Mouse (Mus musculus): Measurements from ENCODE around the gene Sema3b.
"Not testable (repeated sequence)": the region's sequence is repeated elsewhere in the genome, so short reads cannot be mapped to it uniquely, and the experiment has no call there.

The Sema3b gene

DNA sequence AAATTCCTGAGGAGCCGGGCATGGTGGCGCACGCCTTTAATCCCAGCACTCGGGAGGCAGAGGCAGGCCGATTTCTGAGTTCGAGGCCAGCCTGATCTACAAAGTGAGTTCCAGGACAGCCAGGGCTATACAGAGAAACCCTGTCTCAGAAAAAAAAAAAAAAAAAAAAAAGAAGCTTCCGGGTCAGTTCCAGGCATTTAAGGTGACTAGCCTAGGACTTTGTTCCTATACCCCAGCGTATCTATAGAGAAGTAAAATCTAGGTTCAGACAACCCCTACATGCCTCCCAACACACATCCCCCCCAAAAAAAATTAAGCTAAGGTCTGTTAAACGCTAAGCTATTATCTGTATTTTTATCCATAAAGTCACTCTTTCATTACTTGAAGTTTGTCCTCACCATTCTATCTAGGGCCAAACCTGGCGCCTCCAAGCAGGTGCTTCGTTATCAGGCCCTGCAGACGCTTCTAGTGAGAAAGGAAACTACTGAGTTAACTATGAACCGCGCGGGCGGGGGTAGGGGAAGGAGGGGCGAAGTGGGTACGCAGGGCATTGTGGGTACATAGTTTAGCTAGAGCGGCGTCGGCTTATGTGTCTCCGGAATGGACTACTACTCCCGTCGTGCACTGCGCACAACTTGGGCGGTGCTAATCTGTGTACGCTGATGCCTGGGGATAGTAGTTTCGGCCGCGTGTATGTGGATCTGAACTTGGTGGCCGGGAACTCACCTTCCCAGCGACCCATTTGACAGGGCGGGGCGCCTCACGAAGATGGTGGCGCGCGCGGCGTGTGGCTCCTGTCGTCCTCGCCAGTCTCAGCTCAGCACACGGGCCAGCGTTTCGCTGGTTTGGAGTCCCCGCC is 21.8 kb downstream of the Sema3b start, which contains the start of gene Ifrd2:
TSS of gene Ifrd2 (plus strand) at position 669 of the 859 bp plus-strand sequence.
- peak; percentile 100 for DNase-seq

DNA sequence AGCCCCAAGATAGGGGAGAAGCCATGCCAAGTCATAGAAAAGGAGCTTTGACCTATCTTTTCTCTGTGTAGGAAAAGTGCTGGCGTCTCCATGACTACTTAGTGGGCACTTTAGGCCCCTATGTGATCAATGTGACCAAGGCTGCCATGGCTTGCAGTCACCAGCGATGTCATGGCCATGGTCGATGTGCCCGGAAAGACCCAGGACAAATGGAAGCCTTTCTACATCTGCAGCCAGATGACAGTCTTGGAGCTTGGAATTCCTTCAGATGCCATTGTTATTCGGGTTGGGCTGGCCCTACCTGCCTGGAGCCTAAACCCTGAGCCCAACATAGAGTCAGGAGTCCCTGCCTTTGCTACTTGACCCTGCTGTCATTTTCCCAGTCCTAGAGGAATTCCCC is 22.5 kb downstream of the Sema3b start:
- DNase-seq = no peak

DNA sequence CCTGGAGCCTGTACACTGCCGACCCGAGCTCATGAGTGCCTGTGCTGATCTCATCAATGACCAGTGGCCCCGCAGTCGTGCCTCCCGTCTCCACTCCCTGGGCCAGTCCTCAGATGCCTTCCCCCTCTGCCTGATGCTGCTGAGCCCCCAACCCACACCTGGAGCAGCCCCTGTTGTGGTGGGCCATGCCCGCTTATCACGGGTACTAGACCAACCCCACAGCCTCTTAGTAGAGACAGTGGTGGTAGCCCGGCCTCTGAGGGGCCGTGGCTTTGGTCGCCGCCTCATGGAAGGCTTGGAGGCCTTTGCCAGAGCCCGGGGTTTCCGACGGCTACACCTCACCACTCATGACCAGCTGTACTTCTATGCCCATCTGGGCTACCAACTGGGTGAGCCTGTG is 25.9 kb downstream of the Sema3b start:
- DNase-seq = no peak

DNA sequence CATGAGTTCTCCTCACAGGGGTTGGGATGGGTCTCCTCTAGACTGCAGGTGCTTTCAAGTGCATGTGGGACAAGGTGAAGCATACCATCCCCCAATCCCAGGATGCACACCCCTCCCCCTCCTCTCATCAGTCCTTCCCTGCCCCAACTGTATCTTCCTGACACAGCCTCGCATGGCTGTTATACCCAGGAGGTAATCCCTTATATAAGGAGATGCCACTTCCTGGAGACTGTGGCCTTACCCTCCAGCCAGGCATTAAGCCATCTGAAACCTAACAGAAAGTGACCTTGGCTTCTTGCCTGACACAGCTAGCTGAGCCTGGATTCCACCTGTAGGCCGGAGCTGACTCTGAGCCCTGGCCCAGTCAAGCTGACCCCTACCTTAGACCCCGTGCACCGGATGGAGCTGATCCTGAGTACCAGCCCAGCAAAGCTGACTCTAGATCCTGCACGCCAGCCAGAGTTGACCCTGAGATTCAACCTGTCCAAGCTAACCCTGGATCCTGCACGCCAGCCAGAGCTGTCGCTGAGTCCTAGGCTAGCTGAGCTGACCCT is 26.4 kb downstream of the Sema3b start:
- DNase-seq = no peak

DNA sequence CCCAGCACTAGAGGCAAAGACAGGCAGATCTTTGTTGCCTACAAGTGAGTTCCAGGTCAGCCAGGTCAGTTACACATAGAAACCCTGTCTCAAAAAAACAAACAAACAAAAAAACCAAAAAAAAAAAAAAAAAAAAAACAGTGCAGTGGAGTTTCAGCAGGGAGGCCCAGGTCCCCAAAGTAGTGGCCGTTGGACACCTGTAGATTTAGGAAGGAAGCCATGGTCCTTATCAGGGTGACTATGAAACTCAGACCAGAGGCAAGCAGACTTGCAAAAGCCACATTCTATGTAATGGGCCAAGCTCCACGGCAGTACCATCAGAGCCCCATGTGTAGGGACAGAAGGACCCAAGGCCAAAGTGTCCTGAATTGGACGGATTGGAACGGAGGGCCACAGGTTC is 27.4 kb downstream of the Sema3b start:
- DNase-seq = no peak

DNA sequence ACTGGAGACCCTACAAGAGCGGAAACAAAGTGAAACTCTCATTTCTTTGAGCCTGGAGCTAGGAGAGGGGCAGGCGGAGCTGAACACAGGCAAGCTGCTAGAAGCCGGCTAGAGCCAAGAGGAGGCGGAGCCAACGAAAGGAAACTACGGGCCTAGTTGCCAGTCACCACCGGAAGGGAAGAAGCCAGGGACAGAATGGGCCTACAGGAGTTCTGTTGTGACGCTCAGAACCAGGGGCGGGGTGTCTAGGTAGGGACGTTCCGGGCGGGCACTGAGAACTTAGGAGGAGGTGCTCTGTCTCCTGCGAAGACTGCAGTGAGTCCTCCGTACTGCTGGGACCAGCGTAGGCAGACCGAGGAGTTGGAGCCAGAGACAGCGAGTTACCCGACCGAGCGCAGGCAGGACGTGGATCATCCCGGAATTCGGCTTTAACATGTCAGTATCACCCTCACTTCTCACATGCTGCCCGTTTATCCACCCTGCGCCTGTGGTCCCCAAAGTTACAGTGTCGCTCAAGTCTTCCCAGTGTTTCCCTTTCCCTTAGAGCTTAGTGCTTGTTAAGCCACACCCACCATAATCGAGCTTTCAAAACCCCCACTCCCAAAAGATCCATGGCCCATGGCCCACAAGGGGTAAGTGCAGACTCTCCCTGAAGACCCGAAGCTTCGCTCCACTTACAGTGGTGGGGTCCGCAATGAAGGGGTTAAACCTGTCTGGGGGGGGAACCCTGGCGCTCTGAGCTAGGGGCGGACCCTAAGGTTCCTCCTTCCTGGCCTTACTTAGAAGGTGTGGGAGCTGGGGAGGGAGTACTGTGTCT is 28.3 kb downstream of the Sema3b start, which contains the start of gene Hyal3:
TSS of gene Hyal3 (plus strand) at position 318 of the 817 bp plus-strand sequence.
- DNase-seq = peak; percentile 93

DNA sequence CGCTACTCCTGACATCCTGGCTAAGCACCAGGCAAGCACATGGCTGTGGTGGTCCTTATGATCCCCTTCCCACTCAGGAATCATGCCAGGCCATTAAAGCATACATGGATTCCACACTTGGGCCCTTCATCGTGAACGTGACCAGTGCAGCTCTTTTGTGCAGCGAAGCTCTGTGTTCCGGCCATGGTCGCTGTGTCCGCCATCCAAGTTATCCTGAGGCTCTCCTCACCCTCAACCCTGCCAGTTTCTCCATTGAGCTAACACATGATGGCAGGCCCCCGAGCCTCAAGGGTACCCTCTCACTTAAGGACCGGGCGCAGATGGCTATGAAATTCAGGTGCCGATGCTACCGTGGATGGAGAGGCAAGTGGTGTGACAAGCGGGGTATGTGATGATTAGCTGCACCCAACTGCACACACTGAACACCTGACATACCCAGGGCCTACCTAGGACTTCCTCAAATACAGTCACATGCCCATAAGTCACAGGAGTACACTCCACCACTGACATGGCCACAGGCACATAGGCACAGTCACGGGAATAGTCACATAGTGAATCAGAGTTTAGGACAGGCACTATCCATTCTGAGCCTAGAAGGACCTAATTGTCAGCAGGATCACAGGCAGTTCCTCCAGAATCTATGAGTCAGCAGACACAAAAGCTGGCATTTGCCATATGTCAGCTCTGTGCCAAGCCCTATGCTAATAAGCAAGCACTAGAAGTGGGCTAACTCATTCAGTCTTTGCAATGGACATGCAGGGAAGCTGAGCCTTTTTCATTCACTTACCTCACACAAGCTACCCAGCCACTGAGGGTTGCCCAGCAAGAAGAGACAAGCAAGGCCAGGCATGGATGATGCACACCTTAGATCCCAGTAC is 29.8 kb downstream of the Sema3b start:
- no peak for DNase-seq

DNA sequence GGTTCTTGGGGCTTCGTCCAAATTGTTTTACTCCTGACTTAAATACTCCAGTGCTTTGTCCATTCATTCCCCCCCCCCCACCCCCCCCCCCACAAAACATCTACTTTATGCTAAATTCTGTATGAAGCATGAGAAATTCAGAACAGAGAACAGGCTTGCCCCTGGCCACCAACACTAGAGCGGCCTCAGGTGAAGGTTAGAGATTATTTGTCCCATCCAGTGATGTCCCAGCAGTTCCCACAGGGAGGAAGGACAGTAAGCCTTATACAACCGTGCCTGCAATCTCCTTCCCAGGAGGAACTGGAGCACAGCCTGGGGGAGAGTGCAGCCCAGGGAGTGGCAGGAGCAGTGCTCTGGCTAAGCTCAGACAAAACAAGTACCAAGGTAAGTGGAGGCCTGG is 30.4 kb downstream of the Sema3b start, which contains the start of gene Naa80:
TSS of gene Naa80 (plus strand) at position 301 of the 400 bp plus-strand sequence.
- DNase-seq = no peak

DNA sequence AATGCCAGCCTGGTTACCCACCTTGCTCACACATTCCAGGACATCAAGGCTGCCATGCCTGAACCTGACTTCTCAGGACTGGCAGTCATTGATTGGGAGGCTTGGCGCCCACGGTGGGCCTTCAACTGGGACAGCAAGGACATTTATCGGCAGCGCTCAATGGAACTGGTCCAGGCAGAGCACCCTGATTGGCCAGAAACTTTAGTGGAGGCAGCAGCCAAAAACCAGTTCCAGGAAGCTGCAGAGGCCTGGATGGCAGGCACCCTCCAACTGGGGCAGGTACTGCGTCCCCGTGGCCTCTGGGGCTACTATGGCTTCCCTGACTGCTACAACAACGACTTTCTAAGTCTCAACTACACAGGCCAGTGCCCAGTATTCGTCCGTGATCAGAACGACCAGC is 31.2 kb downstream of the Sema3b start:
- no peak for DNase-seq

DNA sequence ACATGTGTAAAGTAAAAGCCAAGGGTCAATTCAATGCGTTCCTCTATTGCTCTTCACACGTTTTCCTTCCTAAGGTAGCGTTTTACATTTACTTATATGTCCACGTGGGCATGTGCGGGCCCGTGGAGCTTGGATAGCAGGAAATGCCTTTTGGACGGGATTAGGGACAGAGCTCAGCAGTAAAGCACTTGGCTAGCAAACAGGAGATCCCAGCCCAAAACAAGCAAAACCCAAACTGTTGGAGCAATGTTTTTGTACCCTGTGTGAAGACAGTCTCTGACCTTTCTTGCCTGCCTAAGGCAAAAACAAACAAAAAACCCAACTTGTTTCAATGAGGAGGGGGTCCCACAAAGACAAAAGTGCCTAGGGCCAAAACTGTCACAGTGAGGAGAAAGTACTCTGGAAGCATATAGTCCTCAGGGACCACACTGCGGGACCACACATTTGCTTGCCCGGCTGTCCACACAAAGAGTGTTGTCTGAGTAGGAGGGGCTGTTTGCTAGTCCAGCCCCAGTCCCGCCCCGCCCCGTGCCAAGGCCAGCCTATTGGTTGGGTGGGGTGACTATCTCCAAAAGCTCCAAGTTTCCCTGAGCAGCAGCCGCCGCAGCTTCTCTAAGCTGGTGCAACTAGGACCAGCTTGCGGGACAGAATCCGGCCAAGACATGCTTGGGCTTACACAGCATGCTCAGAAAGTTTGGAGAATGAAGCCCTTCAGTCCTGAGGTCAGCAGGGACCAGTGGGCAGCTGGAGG is 32.5 kb downstream of the Sema3b start, which contains the start of gene Hyal1:
TSS of gene Hyal1 (plus strand) at position 571 of the 751 bp plus-strand sequence.
- DNase-seq = no peak

DNA sequence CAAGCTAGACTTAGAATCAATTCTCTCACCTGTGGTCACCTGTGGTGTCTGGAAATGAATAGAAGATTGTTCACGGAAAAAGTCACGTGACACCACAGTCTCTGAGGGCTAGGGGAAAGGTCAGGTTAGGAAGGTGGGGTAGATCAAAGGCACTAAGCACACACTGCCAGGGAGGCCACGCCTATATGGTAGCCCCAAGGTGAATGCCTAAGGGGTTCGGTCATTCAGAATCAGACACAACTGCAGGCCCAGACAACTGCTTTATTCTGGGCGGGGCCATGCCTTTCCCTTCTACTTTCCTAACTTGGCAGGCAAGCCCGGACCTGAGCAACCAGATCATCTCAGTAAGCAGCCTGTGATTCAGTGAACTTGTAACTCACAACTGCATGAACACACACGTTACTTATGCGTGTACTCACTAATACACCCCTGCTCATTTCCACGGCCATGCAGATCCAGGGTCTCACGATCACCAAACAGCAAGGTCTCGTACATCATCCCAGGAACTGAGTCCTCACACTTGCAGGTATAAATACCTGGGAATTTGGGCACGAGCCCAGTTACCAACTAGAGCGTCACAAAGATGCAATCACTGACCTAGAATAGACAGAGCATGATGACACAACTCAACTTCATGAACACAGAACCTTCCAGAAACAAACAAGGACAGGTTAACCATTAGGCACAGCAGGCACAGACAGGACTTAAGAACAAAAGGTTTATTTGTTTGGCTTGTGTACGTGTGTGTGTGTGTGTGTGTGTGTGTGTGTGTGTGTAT is 33.3 kb downstream of the Sema3b start:
- no peak for DNase-seq

DNA sequence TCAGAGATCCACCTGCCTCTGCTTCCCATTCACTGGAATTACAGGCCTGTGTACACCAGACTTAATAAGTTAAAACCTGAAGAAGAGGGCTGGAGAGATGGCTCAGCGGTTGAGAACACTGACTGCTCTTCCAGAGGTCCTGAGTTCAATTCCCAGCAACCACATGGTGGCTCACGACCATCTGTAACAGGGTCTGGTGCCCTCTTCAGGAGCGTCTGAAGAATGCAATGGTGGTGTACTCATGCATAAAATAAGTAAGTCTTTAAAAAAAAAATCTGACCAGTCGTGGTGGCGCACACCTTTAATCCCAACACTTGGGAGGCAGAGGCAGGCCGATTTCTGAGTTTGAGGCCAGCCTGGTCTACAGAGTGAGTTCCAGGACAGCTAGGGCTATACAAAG is 35.3 kb downstream of the Sema3b start:
- not testable (repeated sequence) for DNase-seq

DNA sequence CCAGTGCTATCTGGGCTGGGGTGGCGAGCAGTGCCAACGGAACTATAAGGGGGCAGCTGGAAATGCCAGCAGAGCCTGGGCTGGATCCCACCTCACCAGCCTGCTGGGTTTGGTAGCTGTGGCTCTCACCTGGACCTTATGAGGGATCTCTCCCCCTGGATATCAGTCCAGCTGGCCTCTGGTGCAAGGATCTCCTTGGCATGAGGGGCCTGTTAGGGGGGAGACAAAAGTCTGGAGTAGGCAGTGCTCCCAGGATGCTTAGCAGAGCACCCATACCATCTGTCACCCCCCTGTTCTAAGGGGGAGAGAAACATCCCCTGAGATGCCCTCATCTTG is 36.7 kb downstream of the Sema3b start:
- no peak for DNase-seq

DNA sequence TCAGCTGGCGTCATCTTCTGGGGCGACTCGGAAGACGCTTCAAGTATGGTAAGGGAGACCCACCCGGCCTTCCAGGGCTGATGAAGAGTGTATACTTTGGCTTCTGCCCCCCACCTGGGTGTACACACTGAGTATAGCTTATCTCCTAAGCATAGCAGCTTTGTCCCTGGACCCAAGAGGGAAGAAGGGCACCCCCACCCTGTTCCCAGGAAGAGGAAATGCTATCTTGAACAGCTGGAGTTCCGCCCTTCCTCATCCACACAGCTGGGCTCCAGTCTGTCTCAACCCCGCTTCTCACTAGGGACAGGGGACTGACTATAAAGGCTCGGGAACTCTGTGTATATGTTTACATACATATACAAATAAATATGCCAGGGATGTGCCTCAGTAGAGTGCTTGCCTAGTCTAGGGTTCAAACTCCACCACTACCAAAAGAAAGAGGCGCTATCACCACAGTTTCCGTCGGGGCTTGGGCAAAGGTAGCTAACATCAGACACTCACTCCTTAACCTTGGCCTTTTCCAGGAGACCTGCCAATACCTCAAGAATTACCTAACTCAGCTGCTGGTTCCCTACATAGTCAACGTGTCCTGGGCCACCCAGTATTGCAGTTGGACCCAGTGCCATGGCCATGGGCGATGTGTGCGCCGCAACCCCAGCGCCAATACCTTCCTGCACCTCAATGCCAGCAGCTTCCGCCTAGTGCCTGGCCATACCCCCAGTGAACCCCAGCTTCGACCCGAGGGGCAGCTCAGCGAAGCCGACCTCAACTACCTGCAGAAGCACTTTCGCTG is 37.3 kb downstream of the Sema3b start:
- DNase-seq = no peak

DNA sequence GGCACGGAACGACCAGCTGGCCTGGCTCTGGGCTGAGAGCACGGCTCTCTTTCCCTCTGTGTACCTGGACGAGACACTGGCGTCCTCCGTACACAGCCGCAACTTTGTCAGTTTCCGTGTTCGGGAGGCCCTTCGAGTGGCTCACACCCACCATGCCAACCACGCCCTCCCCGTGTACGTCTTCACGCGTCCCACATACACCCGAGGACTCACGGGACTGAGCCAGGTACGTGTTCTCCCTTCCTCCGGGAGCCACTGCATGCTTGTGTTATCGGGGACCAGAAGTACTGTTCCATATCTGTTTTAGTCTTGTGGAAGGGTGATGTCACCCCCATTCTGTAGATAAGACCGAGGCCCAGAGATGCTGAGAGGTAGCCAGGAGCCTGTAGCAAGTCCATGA is 38.2 kb downstream of the Sema3b start:
- DNase-seq = no peak

DNA sequence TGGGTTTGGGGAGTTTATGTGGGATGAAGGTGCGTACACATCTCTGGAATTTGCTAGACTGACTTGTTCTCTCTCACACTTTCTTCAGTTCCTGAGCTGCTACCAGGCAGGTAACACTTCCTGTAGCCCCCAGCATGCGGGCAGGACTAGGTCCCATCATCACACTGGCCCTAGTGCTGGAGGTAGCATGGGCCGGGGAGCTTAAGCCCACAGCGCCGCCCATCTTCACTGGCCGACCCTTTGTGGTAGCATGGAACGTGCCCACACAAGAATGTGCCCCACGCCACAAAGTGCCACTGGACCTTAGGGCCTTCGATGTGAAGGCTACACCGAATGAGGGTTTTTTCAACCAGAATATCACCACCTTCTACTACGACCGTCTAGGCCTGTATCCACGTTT is 39.0 kb downstream of the Sema3b start:
- no peak for DNase-seq

DNA sequence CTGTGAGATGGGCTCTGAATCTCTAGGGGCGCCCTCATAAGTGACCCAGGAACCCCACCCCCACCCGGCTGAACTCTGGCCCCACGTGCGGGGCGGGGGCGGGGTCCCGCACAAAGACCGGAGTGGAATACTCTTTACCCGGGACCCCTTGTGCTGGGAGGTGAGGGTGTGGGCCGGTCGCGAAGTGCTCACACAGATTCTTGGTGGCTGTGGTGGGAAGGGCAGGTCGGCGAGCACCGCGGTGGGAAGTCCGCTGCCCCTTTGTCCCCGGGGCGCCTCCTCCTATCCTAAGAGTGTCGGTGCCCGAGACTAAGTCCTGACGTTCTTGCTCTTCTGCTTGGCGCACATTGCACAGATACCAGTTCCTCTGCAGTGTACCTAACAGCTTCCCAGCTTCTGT is 39.8 kb downstream of the Sema3b start:
- no peak for DNase-seq

DNA sequence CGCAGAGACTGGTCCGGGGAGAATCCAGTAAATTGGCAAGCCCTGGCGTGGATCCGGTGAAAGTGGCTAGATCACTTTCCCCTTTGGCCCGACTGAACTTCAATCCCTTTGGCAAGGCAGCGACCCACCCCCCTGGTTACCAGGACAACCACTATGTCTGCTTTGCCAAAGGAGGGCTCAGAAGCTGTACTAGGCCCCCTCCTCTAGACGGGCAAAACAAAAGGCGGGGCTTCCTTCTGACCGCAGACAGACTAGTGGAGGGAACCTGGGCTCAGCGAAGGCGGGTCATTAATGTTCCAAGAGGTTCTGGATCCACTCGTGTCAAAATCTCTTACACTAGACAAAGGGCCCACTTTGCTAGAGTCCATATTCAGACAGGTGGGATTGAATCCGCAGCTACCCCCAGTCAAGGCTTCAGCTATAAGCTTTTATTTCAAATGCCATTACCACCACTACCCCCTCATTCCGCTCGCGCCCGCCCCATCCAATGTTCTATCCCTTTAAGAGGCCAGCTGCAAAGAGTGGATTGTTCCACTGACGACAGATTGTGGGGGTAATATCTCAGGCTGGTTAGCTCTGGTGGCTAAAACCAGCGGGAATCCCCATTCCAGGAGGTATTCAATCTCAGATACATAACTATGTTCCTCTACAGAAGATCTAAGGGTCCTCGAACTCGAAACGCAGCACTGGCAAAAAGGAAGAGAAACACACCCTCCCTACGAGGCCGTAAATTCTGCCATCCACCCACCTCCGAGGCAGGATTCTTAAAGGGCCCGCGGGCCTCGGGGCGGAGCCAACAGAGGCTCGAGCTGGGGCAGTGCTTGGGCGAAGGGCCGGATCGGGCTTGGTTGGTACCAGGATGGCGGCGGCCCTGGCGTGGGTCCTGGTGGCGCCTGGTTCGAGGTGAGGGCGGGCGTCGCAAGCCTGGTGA is 40.4 kb downstream of the Sema3b start:
- peak; percentile 77 for DNase-seq
